Mouse (Mus musculus) embryo, embryonic 10 days (tissue): ENCODE measurements around the gene Scn3b.

Experiments
- DNase-seq: peaks from one replicate; pipeline ENCODE4 v3.0.0-alpha.2; 2015; ENCODE audit warnings: low spot score

Scn3b gene

GRCm38 (mm10) chr9:40269103-40269861 lies at the start of gene Scn3b:
Gene Scn3b (plus strand): TSS chr9:40269217.
- DNase-seq, result peak; percentile 74

DNA sequence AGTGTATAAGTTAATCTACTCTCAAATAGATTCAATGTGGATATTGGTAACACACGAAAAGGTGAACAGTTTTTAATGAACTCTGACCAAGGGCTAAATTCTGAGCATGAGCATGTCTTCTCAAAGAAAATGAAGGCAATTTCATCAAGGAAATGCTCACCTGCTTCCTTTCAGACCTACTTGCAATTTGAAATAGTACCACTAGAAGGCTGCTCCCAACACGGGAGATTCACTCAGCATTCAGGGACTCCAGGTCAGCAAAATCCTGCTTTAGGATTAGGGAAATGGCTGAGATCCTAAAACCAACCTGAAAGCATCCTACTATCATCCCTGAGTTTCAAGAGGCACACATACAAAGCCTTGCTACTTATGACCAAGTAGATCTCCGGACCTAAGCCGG lies 44.7 kb upstream of the Scn3b start:
- no peak for DNase-seq

DNA sequence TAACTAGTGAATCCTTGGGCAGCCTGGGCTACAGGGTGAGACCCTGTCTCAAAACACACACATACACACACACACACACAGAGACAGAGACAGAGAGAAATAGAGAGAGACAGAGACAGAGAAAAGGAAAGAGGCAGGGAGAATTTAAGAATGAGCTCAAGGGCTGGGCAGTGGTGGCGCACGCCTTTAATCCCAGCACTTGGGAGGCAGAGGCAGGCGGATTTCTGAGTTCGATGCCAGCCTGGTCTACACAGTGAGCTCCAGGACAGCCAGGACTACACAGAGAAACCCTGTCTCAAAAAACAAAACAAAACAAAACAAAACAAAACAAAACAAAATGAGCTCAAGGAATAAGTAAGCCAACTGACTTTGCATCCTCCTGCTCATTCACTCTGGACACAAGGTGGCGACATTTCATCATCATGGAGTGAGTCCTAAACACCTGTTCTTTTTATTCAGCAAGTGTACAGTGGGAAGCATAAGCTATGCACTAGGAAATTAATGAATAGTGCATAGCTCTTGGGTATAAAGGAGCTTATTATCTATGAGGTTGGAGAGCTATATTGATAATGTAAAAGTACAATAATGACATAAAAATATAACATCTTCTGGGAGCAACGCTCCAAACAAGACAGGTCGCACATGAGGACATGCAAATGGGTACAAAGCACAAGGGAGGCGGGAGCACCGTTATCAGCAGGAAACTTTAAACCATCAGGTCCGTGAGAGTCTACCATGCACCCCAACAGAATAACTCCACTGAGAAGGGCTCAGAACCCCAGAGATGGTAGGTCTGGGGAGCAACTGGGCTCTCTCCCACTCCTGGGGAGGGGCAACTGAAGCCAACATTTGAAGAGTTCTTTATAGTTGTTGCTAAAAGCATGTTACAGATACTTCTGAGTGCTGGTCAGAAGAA lies 40.9 kb upstream of the Scn3b start:
- peak; percentile 87 for DNase-seq

- no peak for DNase-seq
Observed at GRCm38 (mm10) chr9:40228804-40229331, 40.1 kb upstream of the Scn3b start.

DNA sequence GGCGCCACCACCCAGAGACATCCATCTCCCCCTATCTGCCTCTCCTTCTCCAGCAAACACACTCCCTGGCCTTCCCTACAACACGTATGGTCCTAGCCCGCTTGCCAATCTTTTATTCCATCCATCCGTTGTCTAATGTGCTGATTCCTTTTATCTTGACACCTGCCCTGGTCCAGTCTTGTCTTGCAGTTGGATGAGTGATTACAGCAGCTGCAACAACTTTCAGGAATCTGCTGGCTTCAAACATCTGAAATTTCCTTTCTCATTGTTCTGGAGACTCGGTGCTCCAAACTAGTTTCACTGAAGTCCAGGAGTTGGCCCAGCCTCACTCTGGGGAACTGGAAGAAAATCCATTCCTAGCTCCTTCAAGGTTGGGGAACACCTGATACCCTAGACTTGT lies 39.5 kb upstream of the Scn3b start:
- DNase-seq, result no peak

DNA sequence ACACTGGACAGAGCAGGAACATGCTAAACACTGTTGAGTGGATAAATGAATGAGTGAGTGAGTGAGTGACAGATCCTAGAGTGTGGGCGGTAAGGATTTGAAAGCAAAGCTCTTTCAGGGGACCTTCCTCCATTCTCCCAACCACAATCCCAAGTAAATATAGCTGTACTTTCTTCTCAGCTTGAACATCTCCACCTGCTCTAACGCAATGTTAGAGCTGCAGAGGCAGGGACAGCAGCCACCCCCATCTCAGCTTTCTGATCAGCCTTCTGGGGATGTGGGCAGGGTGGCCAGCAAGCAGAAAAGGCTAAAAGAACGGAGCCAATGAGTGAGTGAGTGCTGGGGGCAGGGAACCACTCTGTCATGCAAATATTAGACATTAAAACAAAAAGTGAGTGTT lies 38.0 kb upstream of the Scn3b start:
- no peak for DNase-seq

DNA sequence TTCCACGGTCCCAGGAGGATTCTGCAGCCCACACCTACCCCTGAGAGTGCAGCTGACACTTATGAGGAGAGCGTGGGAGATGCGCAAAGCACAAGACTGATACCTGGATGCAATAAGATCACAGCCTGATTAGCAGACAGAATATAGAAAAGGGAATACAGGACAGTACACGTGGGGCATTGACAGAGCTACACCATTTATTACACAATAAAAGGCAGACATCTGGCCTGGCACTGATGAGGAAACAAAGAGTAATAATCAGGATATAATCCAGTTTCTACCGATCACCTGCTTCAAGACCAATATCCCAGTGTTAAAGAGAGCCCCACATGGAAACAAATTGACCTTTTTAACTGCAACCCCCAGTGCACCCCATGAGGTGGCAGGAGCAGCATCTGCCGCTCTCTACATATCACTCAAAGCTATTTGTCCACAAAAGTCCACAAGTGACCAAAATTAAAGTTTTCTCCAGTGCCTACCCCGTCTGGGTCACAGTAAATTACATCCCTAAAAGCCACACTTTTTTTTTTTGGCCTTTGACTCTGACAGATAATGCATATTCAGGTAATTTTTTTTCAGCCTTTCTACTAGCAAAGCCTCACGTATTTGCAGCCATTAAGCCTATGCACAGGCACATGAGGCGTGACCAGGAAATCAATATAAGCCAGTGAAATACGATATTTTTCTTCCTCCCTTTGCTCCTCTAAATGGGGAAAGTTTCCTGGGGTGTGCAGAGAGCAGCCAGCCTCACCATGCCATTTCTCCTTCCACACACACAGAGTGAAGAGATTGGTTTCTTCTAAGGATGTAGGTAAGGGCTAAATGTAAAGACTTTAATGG lies 34.6 kb upstream of the Scn3b start:
- peak; percentile 7 for DNase-seq

DNA sequence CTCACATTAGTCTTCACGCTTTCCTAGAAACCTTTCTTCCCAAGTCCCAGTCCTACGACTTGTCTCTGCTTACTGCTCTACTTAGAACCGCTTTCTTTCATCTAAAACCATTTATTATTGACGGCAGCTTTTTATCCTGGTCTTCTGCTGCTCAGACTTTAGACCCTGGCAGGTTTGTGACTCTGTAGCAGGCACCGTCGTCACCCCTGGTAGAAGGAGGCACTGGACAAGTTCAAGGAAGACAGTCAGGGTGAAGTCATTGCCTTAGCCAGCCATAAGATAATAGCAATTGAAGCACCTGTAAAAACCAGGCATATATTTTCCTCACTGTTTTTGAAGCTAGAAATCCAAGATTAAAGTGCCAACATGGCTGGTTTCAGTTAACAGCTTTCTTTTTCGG lies 33.8 kb upstream of the Scn3b start:
- no peak for DNase-seq

- no peak for DNase-seq
Observed at GRCm38 (mm10) chr9:40239749-40240148, 29.3 kb upstream of the Scn3b start.

GRCm38 (mm10) chr9:40240311-40240710 lies 28.7 kb upstream of the Scn3b start:
- DNase-seq, result no peak

DNA sequence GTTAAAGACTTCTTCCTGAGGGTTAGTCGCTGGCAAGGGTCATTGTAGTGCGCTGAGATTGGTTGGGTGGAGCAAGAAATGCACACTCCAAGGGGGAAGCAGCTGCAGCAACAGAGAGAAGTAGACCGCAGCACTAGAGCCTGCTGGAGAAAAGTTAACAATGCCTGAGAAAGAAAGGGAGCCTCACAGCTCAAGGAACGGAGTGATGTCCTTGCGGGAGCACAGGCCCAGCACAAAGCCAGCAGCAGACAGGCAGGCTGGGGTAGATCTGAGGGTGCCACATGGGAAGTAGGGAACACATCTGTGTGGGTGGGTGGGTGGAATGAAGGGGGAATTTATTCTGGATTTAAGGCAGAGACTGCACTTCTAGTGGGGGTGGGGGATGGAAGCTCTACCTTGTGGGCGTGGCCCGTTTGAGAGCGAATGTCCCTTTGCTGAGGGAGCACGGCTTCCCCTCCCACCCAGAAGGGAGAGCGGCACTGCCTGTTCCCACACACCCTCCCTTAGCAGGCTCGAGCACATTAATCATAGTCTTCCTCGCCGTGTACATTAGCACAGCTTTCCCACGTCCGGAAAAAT lies 27.7 kb upstream of the Scn3b start:
- DNase-seq, result peak; percentile 78

DNA sequence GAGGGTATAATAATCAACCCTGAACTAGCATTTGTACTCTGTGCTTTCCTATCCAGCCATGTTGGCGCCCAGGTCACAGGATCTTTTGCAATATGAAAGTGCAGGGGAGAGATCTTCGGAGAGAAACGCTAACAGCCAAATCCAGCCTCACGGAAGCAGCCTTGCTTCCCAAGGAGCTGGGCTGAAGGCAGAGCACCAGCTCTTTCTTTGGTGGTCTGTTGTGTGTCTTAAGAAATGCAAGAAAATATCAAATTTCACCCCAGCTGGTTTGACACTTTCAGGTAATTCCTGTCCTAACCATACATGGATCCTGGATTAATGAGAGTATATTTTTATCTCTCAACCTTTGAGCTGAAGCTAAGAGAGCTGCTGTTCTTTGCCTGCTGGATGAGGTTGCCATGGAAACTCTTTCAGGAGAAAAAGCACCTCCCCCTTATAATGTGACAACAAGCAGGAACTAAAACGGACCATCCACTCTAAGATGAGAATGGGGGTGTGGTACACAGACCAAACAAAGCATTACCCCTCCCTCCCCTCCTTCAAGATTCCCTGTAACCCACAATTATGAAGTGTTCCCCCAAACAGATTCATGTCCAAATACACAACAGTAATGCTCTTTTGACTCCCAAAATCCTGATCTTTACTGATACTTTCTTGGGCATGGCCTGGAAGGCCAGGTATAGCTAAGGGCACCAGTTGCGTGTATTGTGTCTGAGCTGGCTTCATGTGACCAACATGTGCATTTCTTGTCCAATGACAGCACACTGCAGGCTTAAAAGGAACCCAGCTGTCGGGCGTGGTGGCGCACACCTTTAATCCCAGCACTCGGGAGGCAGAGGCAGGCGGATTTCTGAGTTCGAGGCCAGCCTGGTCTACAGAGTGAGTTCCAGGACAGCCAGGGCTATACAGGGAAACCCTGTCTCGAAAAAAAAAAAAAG lies 26.8 kb upstream of the Scn3b start:
- peak; percentile 47 for DNase-seq

GRCm38 (mm10) chr9:40245466-40245865 lies 23.6 kb upstream of the Scn3b start:
- DNase-seq, result no peak

DNA sequence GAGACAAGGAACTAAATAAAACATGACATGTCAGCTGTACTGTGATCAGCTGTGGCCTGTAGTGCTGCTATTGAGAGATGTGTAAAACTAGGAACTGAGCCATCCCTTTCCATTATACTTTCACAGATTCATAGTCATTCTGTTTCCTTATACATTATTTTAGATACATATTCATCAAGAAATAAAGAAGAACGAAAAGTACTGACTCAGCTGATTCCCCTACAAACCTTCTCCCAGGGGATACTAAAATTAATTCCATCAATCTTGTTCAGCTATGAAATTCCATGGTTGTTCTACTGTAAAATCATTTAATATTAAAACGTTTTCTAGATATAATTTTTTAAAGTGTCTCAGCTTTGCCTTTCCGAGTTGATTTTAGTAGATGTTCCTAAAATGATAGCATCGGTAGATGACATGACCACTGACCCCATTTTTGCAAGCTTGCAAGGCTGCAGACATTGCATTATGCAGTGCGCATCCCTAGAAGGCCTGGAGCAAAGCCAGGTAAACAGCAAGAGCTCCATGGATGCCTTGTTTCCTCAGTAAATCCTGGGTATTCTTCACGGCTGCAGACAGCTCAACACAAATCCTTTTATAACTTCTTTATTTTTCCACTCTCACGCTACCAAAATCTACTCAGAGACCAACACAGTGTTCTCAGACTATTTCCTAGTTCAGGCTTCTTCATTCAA lies 22.9 kb upstream of the Scn3b start:
- DNase-seq, result no peak

DNA sequence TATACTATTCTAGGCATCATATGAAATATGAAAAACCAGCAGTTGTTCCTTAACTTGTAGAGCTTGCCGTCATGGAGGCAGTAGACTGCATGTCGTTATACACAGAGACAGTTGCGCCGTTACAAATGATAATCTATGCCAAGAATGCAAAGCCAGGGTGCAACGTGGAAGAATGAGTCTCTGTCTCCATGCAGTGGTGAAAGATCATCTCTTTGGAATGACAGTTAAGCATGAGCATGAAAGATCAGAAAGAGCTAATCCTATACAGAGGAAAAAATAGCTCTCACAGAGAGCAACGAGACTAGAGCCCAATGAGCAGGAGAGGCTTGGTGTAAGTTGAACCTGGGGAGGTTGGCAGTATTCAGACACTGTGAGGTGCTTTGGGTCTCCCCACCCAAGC lies 22.3 kb upstream of the Scn3b start:
- no peak for DNase-seq

- no peak for DNase-seq
Observed at GRCm38 (mm10) chr9:40249106-40249505, 19.9 kb upstream of the Scn3b start.

- no peak for DNase-seq
Observed at GRCm38 (mm10) chr9:40252459-40252858, 16.6 kb upstream of the Scn3b start.

DNA sequence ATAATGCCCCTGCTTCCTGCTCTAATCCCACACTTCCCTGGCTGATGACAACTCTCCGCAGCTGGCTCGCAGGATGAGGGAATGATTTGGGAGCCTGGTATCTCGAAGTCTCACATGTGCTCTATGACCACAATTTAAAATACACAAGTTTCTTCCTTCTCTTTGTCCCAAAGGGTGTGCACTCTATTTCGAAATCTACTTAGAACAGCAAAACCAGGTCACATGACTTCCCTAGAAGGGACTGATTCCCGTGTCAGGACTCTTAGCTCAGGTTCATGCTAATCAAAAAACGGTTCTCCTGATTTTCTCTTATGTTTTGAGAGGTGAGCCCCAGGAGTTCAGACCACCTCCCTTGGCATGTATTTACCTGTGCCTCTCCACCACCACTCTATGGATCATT lies 5.1 kb upstream of the Scn3b start:
- DNase-seq, result no peak

GRCm38 (mm10) chr9:40268040-40268747 lies 823 bp upstream of the Scn3b start:
- peak; percentile 36 for DNase-seq
